Mouse (Mus musculus) cerebellum, adult 11 months (tissue): ENCODE data around the gene Olfr316.
"Not testable (repeated sequence)": the region's sequence is repeated elsewhere in the genome, so short reads cannot be mapped to it uniquely, and the experiment has no call there.

Source experiments
- DNase-seq: peaks from one replicate; pipeline ENCODE4 v3.0.0; 2022

The Olfr316 gene

GRCm38 (mm10) chr11:58752434-58752833 is at the start of gene Olfr316:
Gene Olfr316 (plus strand): TSS chr11:58752734.
- no peak for DNase-seq

DNA sequence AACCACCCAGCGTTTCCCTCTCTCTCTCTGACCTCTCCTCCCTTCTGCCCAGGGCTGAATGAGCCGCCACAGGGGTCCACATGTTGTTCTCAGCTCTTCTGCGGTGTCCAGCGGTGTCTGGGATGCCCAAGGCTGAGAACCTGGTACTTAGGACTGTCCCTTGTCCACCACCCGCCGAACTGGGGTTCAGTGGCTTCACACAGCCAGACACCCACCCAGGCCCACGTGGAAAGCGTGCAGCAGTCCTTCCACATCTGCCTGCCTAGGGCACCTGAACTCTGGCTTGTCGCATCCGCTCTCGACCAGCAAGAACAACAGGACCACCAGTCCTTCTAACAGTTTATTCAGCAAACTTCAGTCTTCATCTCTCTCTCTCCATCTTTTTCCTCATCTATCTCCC is 43.4 kb upstream of the Olfr316 start:
- no peak for DNase-seq

DNA sequence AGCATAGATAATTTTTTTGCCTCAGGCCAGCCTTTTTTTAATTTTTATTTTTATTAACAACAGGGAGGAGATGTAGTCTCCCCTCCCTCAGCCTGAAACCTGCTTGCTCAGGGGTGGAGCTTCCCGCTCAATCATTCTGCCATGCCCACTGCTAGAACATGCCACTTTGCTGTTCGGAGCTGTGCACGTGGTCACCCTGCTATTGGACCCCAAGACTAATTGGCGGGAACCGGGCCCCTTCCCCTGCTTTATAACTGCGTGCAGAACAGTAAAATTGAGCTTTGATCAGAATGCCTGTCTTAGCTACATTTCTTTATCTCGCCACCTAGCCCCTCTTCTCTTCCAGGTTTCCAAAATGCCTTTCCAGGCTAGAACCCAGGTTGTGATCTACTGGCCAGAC is 34.8 kb upstream of the Olfr316 start:
- not testable (repeated sequence) for DNase-seq

GRCm38 (mm10) chr11:58719701-58720100 is 32.8 kb upstream of the Olfr316 start:
- no peak for DNase-seq

- no peak for DNase-seq
Observed at GRCm38 (mm10) chr11:58723914-58724313, 28.6 kb upstream of the Olfr316 start, which contains the start of gene Olfr318. Gene Olfr318 (minus strand): TSS chr11:58724014.

DNA sequence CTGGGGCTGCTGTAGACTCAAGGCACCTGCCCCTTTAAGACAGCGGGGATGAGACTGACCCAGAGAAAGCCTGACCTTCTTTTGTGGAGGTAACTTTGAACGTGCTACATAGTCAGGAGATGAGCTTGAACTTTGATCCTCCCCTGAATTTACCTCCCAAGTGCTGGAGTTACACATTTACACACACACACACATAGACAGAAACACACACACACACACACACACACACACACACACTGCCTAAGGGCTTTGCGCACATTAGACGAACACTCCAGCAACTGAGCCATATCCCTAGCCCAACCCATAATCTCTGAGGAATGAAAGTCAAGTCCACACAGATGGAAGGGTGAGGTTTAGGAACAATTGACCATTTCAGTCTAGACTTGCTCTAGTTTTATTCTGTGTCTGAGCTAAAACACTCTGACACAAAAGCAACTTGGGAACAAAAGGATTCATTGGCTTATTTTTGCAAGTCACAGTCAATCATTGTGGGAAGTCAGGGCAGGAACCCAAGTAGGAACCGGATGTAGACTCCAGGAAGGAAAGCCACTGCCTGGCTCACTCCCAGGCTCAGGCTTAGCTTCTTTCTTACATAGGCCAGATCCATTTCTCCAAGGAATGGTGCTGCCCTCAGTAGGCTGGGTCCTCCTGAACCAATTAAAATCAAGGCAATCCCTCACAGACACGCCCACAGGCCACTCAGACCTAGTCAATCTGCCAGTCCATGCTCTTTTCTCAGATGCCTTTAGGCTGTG is 24.5 kb upstream of the Olfr316 start:
- DNase-seq, result not testable (repeated sequence)

- DNase-seq, result no peak
Observed at GRCm38 (mm10) chr11:58733372-58733771, 19.2 kb upstream of the Olfr316 start.

DNA sequence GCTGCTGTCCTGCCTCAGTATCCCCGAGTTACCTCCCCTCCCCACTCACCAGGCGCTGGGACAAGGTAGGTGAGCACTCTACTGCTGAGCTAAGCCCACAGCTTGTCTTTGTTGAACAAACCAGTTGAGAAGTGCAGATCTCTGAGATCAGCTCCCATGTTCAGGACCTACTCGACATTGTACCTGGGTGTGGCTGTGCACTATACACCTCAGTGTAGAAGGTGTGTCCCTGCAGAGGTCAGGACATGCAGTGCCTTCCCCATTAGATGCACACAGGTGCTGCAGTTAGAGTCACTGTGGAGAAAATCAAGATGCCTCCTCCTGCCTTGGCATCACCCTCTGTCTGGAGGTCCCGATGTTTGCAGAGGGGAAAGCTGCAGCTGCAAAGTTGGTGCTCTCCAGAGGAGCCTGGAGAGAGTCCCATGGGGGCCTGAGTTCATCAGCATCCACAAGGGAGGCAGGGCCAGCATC is 13.7 kb upstream of the Olfr316 start, which contains the start of gene Olfr317:
Olfr317 (minus strand) TSS at position 421 of the 471 bp plus-strand sequence.
- no peak for DNase-seq

GRCm38 (mm10) chr11:58751096-58751495 is 1.4 kb upstream of the Olfr316 start:
- DNase-seq, result not testable (repeated sequence)

DNA sequence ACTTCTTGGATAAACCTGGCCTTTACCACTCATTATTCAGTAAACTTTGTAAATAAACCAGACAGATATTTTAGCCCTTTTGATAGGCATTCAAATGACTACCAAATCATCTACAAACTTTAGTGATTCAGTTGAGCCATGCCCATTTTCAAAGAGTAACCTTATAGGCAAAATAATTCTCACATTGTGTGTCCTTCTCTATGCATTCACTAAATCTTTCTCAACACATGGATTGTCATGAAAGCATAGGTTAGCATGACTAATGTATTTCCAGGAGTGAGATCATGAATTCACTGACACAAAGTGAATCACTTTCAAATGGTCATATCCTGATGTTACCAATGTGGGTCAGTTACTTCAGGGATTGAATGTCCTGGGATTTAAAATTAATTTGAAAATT is 20.4 kb downstream of the Olfr316 start, which contains the start of gene Olfr315:
Olfr315 (plus strand) TSS at position 301 of the 400 bp plus-strand sequence.
- no peak for DNase-seq

DNA sequence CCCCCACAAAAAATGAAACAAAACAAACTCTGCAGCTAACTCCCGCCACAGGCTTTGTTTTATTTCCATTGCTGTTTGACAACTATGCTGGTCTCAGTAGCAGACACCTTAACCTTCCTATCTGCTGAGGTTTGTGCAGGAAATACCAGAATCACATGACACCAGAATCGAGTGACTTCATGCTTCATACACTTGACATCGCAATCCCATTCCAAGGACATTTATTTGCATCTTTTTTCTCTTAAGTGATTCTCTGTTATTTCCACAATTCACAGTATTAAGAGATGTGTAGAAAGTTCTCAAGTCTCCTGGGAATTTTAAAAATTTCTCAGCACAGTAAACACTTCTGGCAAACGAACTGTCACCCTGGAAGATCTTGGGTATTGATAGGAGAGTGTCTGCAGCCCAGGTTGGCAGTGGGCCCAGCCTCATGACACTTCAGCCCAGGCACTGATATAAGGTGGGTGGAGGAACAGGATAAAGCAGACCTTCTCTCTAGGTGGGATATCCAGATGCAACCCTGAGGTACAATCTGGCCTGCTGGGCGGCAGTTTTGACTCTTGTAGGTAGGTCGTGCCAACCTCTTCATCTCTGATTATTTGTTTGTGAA is 30.1 kb downstream of the Olfr316 start, which contains the start of gene Olfr314:
Olfr314 (plus strand) TSS at position 473 of the 610 bp plus-strand sequence.
- no peak for DNase-seq

GRCm38 (mm10) chr11:58784182-58784581 is 31.6 kb downstream of the Olfr316 start:
- no peak for DNase-seq

DNA sequence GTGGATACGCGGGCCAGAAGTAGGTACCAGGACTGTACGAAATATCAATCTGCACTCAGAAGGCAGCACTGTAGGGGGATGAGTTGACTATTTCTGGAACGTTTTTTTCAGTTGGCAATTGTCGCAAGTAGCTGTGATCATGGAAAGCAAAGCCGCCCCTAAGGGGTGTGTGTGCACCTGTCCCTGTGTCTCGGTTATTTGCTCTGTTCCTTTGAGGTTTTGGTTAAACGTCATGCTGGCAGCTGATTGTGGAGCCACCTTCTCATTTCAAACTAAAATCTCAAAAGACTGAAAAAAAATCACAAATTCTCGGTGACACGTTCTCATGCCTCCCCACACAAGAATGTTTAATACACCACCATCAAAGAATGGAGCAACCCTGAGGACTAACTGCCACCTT is 35.1 kb downstream of the Olfr316 start:
- DNase-seq, result no peak

DNA sequence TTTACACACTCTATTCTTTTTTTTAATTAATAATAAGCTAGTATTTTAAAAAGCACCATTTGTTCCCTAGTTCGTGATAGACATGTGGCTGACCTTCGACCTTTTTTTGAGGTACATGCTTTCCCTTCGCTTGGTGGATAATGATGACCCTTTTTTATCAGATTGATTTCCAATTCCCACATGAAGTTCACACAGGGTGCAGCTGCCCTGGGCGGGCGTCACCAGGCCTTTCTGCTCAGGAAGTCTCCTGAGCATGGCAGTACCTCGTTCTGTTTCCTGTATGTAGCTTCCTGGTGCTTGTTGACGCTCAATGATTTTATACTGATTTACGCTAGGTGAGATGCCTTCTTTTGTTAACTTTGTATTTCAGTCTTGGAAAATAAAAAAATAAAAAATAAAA is 35.8 kb downstream of the Olfr316 start:
- no peak for DNase-seq

- DNase-seq, result no peak
Observed at GRCm38 (mm10) chr11:58789532-58789931, 37.0 kb downstream of the Olfr316 start.

- no peak for DNase-seq
Observed at GRCm38 (mm10) chr11:58790053-58790452, 37.5 kb downstream of the Olfr316 start.

GRCm38 (mm10) chr11:58790646-58791045 is 38.1 kb downstream of the Olfr316 start:
- no peak for DNase-seq

DNA sequence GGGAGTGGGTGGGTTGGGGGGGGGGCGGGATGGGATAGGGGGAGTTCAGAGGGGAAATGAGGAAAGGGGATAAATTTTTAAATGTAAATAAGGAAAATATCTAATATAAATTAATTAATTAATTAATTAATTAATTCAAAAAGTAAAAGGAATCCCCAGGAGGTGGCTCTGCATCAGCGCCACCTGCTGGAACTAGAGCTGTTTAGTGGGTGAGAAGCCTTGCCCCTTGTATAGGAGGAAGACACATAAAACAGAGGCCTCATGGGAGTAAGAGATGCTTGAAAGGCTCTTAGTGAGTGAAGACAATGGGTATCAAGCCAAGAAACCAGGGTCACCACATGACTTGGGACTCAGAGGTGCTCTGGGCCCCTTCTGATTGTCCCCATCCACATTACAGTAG is 43.3 kb downstream of the Olfr316 start:
- no peak for DNase-seq

DNA sequence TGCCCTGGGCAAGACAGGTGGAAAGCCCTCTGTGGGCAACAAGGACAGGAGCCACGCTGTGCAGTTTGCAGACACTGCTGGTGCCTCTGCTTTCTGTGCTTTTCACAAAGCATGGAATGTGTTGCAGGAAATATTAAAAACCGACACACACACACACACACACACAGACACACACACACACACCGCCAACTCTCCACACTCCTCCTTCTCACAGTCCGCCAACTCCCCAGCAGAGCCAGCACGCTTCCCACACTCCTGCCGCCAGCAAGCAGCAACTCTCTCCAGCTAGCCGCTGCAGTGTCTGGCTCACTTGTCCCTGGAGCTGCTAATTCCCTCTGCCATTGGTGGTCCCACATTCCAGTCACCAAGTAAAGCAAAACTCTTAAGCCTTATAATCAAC is 44.3 kb downstream of the Olfr316 start:
- DNase-seq, result no peak

DNA sequence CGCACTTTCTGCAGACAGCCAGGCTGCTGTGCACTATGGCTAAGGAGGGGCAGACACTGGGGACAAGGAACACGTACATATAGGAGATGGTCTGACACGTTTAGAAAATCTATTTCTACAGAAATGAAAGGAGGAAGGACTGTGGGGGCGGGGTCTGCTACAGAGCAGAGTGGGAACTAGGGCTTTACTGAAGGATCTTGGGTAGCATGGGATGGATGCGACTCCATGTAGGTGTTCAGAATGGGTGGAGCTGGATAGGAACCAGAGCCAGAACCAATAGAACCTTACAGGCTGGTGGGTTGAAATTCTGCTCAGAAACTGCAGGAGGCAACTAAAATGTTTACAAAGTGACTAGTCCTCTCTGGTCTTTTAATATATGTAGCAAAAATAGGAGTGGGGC is 47.2 kb downstream of the Olfr316 start:
- no peak for DNase-seq

DNA sequence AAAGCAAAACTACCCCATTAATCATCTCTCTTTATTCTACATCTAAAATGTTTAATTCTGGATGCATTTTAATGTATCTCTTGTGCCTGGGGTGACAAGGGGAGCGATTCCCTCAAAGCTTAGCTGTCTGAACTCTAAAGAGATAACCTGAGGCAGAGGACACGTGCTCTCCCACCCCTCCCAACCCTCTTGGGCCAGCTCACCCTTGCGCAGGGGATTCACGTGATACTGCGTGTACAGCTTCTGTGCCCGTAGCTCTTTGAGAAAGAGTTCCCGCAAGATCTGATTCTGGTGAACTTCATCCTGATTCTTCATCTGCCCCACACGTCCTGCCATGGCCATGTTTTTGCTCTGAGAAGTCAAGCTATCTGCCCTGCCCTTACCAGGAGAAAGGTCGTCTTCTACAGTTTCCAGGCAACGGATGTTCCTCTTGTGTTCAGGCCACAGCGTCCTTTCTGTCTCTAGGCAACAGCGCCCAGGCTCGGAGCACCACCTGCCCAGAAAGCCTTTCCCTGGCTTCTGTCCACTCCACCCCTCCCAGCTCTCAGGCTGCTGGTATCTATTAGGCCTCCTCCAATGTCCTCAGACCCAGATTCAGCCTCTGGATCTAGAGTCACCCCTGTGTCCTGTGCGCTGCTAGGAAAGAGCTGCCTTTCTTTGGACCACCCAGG is 49.2 kb downstream of the Olfr316 start, which contains the start of gene Fam183b:
Fam183b (minus strand) TSS at position 403 of the 671 bp plus-strand sequence.
- DNase-seq, result peak; percentile 4

GRCm38 (mm10) chr11:58803871-58804270 is 51.3 kb downstream of the Olfr316 start:
- no peak for DNase-seq

GRCm38 (mm10) chr11:58804393-58804792 is 51.9 kb downstream of the Olfr316 start:
- no peak for DNase-seq
